Mouse (Mus musculus) CH12.LX (cell line): ENCODE data around the gene Lrp10. TPM values are rescaled to one million over a fixed set of nuclear protein-coding genes. Genes with fewer than 3 reads are reported as not detected.

Experiments
- DNase-seq: peaks from one replicate; pipeline ENCODE4 v3.0.0-alpha.2; 2013; ENCODE audit errors: extremely low read depth
- H3K27ac ChIP-seq: 2 replicates; pipeline ENCODE4 v1.5.1; 2012; ENCODE audit warnings: low read depth, mild to moderate bottlenecking, control low read depth, moderate library complexity; ENCODE audit not compliant: insufficient read depth
- H3K27me3 ChIP-seq: replicated peaks from 2 replicates; pipeline ENCODE3; 2012; ENCODE audit warnings: inconsistent platforms
- H3K36me3 ChIP-seq, 2 experiments: replicated peaks in 1 of 2; 2 replicates each; pipeline versions ENCODE3 to v1.6.1; 2012; ENCODE audit warnings: inconsistent platforms in 1 of 2, low read length in 1 of 2, mild to moderate bottlenecking in 1 of 2, mixed read lengths in 1 of 2, moderate library complexity in 1 of 2; ENCODE audit not compliant: control insufficient read depth in 1 of 2, insufficient read depth in 1 of 2
- H3K4me1 ChIP-seq, 2 experiments: 2 replicates each; pipeline ENCODE4 v1.6.1; 2012; ENCODE audit warnings: inconsistent platforms in 1 of 2, moderate library complexity in 1 of 2; ENCODE audit not compliant: insufficient read depth in 2 of 2, control insufficient read depth in 1 of 2
- H3K4me2 ChIP-seq: 2 replicates; pipeline ENCODE4 v1.6.1; 2012; ENCODE audit warnings: low read depth, mild to moderate bottlenecking, control low read depth; ENCODE audit not compliant: poor library complexity, insufficient read depth, severe bottlenecking
- H3K4me3 ChIP-seq, 3 experiments: fragments of 150-350 bp in 1 of 3; sonication (generic) in 1 of 3; replicated peaks in 1 of 3; 2 replicates each; pipeline versions ENCODE3 to v1.5.1; 2011 to 2012; ENCODE audit warnings: low read depth in 2 of 3, low read length in 2 of 3, mild to moderate bottlenecking in 2 of 3, moderate library complexity in 2 of 3, control low read depth in 1 of 3, improper control_type of control experiment in 1 of 3, inconsistent platforms in 1 of 3, mixed read lengths in 1 of 3; ENCODE audit not compliant: poor library complexity in 1 of 3
- H3K79me2 ChIP-seq: replicated peaks from 2 replicates; pipeline ENCODE4 v1.6.1; 2012; ENCODE audit warnings: mild to moderate bottlenecking, moderate library complexity; ENCODE audit not compliant: control insufficient read depth, poor library complexity, insufficient read depth, severe bottlenecking; ENCODE audit errors: extremely low read depth
- H3K9ac ChIP-seq: 2 replicates; pipeline ENCODE4 v1.6.1; 2012; ENCODE audit warnings: low read depth, mild to moderate bottlenecking, control low read depth, moderate library complexity; ENCODE audit not compliant: insufficient read depth
- H3K9me3 ChIP-seq: replicated peaks from 2 replicates; pipeline ENCODE3; 2012; ENCODE audit warnings: low read length, inconsistent platforms, mixed read lengths
- MAFK ChIP-seq: IDR thresholded peaks from 2 replicates; pipeline ENCODE4 v1.6.1; 2011; ENCODE audit warnings: low read length, improper control_type of control experiment; ENCODE audit not compliant: insufficient replicate concordance
- MAX ChIP-seq: IDR thresholded peaks from 2 replicates; pipeline ENCODE4 v1.6.1; 2011; ENCODE audit warnings: low read length, improper control_type of control experiment
- MYC ChIP-seq: IDR thresholded peaks from 2 replicates; pipeline ENCODE4 v1.6.1; 2011; ENCODE audit warnings: low read depth, mild to moderate bottlenecking, improper control_type of control experiment, low read length
- NELFE ChIP-seq: IDR thresholded peaks from 2 replicates; pipeline ENCODE4 v1.6.1; 2011; ENCODE audit warnings: low read depth, low read length, improper control_type of control experiment
- SIN3A ChIP-seq: IDR thresholded peaks from 2 replicates; pipeline ENCODE4 v1.6.1; 2012; ENCODE audit warnings: low read length, improper control_type of control experiment, inconsistent platforms
- SMC3 ChIP-seq: IDR thresholded peaks from 2 replicates; pipeline ENCODE4 v1.6.1; 2011; ENCODE audit warnings: low read depth, low read length, improper control_type of control experiment
- ZMIZ1 ChIP-seq: IDR thresholded peaks from 2 replicates; pipeline ENCODE4 v1.6.1; 2012; ENCODE audit warnings: low read depth, mild to moderate bottlenecking, inconsistent platforms, low read length, improper control_type of control experiment
- dilution Hi-C: fragments of 300-500 bp; cut with MboI; formaldehyde crosslinking; loops from 2 replicates; pipeline ENCODE4 v1.14.3; 2020; ENCODE audit warnings: low sequenced_read_pairs; ENCODE audit not compliant: extremely low pct_unique_long_range_greater_than_20kb, extremely low pct_ligation_motif_present
- in situ Hi-C: fragments of 300-500 bp; cut with MboI; formaldehyde crosslinking; loops from 3 replicates; pipeline ENCODE4 v1.14.3; 2019; ENCODE audit warnings: low sequenced_read_pairs, low pct_ligation_motif_present, low pct_unique_long_range_greater_than_20kb, mixed read lengths
- polyA plus RNA-seq: library from polyadenylated mRNA; unstranded; fragments of >175 nt; gene quantifications from 2 replicates; pipeline ENCODE4 v1.2.1, GENCODE M21; 2012; ENCODE audit warnings: low read depth; ENCODE audit not compliant: insufficient read length
- total RNA-seq, 2 experiments: library from RNA; depleted of rRNA; stranded (reverse); fragments of 300-350 nt in 1 of 2; fragments of >200 nt in 1 of 2; gene quantifications; 2 replicates each; pipeline ENCODE4 v1.2.3; 2012 to 2014

Lrp10 gene
- total and polyA plus RNA-seq, 3 experiments = 28.7 to 79.8 (median 60.0) TPM

- Histone ChIP-seq H3K4me3 (peak overlapping the region; percentile 86 to 96 (median 90)), H3K4me1 (peaks cover 7 to 21% of the 10 kb centered on the region in 2 experiments), H3K9ac (peak overlapping the region; percentile 76), H3K9me3 (peaks cover 8% of the 10 kb centered on the region), H3K27me3 (no peaks in the 10 kb centered on the region), H3K27ac (peak overlapping the region; percentile 9; the same call in 1 of the 2 replicates), H3K36me3 (peaks cover 30 to 41% of the 10 kb centered on the region in 2 experiments), H3K4me2 (peak overlapping the region; percentile 97), H3K79me2 (peaks cover 14% of the 10 kb centered on the region)
- in situ Hi-C loops (loop anchor here (10.0 kb wide), 1 partner anchor 52 kb away; the partner anchor contains the start of gene Lrp10), dilution Hi-C loops (no loop called here)
- TF ChIP-seq MAX (peak; percentile 86), ZMIZ1 (peak; percentile 84; the same call in 1 of the 2 replicates), NELFE (0 out of 2 replicates have a peak, but pooled peaks have one; percentile 93), MYC (peak; percentile 93), SIN3A (peak; percentile 75; the same call in 1 of the 2 replicates), MAFK (no peak), SMC3 (no peak)
- no peak for DNase-seq
Observed at GRCm38 (mm10) chr14:54516710-54517310, 52.9 kb downstream of the Lrp10 start.

Other genes starting within 250 kb of the Lrp10 start
- gene Dad1, start 210.0 kb upstream of the Lrp10 start, total RNA-seq (2012; rRNA removed) = 161 and 196 TPM in 2 replicates
- 192 and 279 TPM in 2 replicates for gene Dad1, start 210.0 kb upstream of the Lrp10 start, total RNA-seq (2014; rRNA removed)
- gene Dad1, start 210.0 kb upstream of the Lrp10 start, polyA plus RNA-seq = 213 and 287 TPM in 2 replicates
- 13.4 and 19.8 TPM in 2 replicates for gene Abhd4, start 209.9 kb upstream of the Lrp10 start, total RNA-seq (2012; rRNA removed)
- gene Abhd4, start 209.9 kb upstream of the Lrp10 start, total RNA-seq (2014; rRNA removed) = 13.4 and 15.9 TPM in 2 replicates
- 22.0 and 23.0 TPM in 2 replicates for gene Abhd4, start 209.9 kb upstream of the Lrp10 start, polyA plus RNA-seq
- not detected in 2 replicates for gene Olfr49, start 179.2 kb upstream of the Lrp10 start, total RNA-seq (2012; rRNA removed)
- gene Olfr49, start 179.2 kb upstream of the Lrp10 start, total RNA-seq (2014; rRNA removed) = not detected in 2 replicates
- gene Olfr49, start 179.2 kb upstream of the Lrp10 start, polyA plus RNA-seq = 0.07 TPM in 2 replicates
- gene Oxa1l, start 103.3 kb upstream of the Lrp10 start, total RNA-seq (2012; rRNA removed) = 37.3 and 38.8 TPM in 2 replicates
- gene Oxa1l, start 103.3 kb upstream of the Lrp10 start, total RNA-seq (2014; rRNA removed) = 34.6 and 34.7 TPM in 2 replicates
- 88.9 and 111 TPM in 2 replicates for gene Oxa1l, start 103.3 kb upstream of the Lrp10 start, polyA plus RNA-seq
- 43.3 and 50.4 TPM in 2 replicates for gene Slc7a7, start 46.4 kb upstream of the Lrp10 start, total RNA-seq (2012; rRNA removed)
- 23.8 and 27.8 TPM in 2 replicates for gene Slc7a7, start 46.4 kb upstream of the Lrp10 start, total RNA-seq (2014; rRNA removed)
- gene Slc7a7, start 46.4 kb upstream of the Lrp10 start, polyA plus RNA-seq = 40.0 and 45.4 TPM in 2 replicates
- gene Mrpl52, start 37.2 kb upstream of the Lrp10 start, total RNA-seq (2012; rRNA removed) = 309 and 328 TPM in 2 replicates
- 87.9 and 97.1 TPM in 2 replicates for gene Mrpl52, start 37.2 kb upstream of the Lrp10 start, total RNA-seq (2014; rRNA removed)
- 230 and 281 TPM in 2 replicates for gene Mrpl52, start 37.2 kb upstream of the Lrp10 start, polyA plus RNA-seq
- gene Mmp14, start 32.5 kb upstream of the Lrp10 start, total RNA-seq (2012; rRNA removed) = 0.08 and 0.17 TPM in 2 replicates
- 0.08 and 0.11 TPM in 2 replicates for gene Mmp14, start 32.5 kb upstream of the Lrp10 start, total RNA-seq (2014; rRNA removed)
- 0.10 TPM in 1 of 2 replicates, not detected in the other for gene Mmp14, start 32.5 kb upstream of the Lrp10 start, polyA plus RNA-seq
- gene Rem2, start 12.0 kb downstream of the Lrp10 start, total RNA-seq (2012; rRNA removed) = 0.08 and 0.29 TPM in 2 replicates
- gene Rem2, start 12.0 kb downstream of the Lrp10 start, total RNA-seq (2014; rRNA removed) = not detected in 2 replicates
- gene Rem2, start 12.0 kb downstream of the Lrp10 start, polyA plus RNA-seq = 0.18 TPM in 1 of 2 replicates, not detected in the other
- gene Prmt5, start 53.4 kb downstream of the Lrp10 start, total RNA-seq (2012; rRNA removed) = 157 and 159 TPM in 2 replicates
- 106 and 110 TPM in 2 replicates for gene Prmt5, start 53.4 kb downstream of the Lrp10 start, total RNA-seq (2014; rRNA removed)
- gene Prmt5, start 53.4 kb downstream of the Lrp10 start, polyA plus RNA-seq = 185 and 206 TPM in 2 replicates
- 65.5 and 71.8 TPM in 2 replicates for gene Haus4, start 90.5 kb downstream of the Lrp10 start, total RNA-seq (2012; rRNA removed)
- gene Haus4, start 90.5 kb downstream of the Lrp10 start, total RNA-seq (2014; rRNA removed) = 88.6 and 94.3 TPM in 2 replicates
- gene Haus4, start 90.5 kb downstream of the Lrp10 start, polyA plus RNA-seq = 109 and 116 TPM in 2 replicates
- 0.13 TPM in 1 of 2 replicates, not detected in the other for gene Ajuba, start 113.4 kb downstream of the Lrp10 start, total RNA-seq (2012; rRNA removed)
- 0.09 TPM in 1 of 2 replicates, not detected in the other for gene Ajuba, start 113.4 kb downstream of the Lrp10 start, total RNA-seq (2014; rRNA removed)
- 0.18 and 0.34 TPM in 2 replicates for gene Ajuba, start 113.4 kb downstream of the Lrp10 start, polyA plus RNA-seq
- 2.9 and 3.6 TPM in 2 replicates for gene 4931414P19Rik, start 141.9 kb downstream of the Lrp10 start, total RNA-seq (2012; rRNA removed)
- gene 4931414P19Rik, start 141.9 kb downstream of the Lrp10 start, total RNA-seq (2014; rRNA removed) = 1.5 TPM in 2 replicates
- 2.7 and 3.8 TPM in 2 replicates for gene 4931414P19Rik, start 141.9 kb downstream of the Lrp10 start, polyA plus RNA-seq
- gene Psmb5, start 153.9 kb downstream of the Lrp10 start, total RNA-seq (2012; rRNA removed) = 411 and 418 TPM in 2 replicates
- gene Psmb5, start 153.9 kb downstream of the Lrp10 start, total RNA-seq (2014; rRNA removed) = 416 and 455 TPM in 2 replicates
- 299 and 371 TPM in 2 replicates for gene Psmb5, start 153.9 kb downstream of the Lrp10 start, polyA plus RNA-seq
- gene Psmb11, start 157.3 kb downstream of the Lrp10 start, total RNA-seq (2012; rRNA removed) = not detected in 2 replicates
- not detected in 2 replicates for gene Psmb11, start 157.3 kb downstream of the Lrp10 start, total RNA-seq (2014; rRNA removed)
- not detected in 2 replicates for gene Psmb11, start 157.3 kb downstream of the Lrp10 start, polyA plus RNA-seq
- not detected in 2 replicates for gene Gm17606, start 176.8 kb downstream of the Lrp10 start, total RNA-seq (2012; rRNA removed)
- gene Gm17606, start 176.8 kb downstream of the Lrp10 start, total RNA-seq (2014; rRNA removed) = not detected in 2 replicates
- gene Gm17606, start 176.8 kb downstream of the Lrp10 start, polyA plus RNA-seq = 1.9 and 2.5 TPM in 2 replicates
- gene Cdh24, start 177.2 kb downstream of the Lrp10 start, total RNA-seq (2012; rRNA removed) = 1.5 and 1.6 TPM in 2 replicates
- 1.0 and 1.2 TPM in 2 replicates for gene Cdh24, start 177.2 kb downstream of the Lrp10 start, total RNA-seq (2014; rRNA removed)
- 4.9 and 5.4 TPM in 2 replicates for gene Cdh24, start 177.2 kb downstream of the Lrp10 start, polyA plus RNA-seq
- 33.1 and 37.4 TPM in 2 replicates for gene 1700123O20Rik, start 222.1 kb downstream of the Lrp10 start, total RNA-seq (2012; rRNA removed)
- 56.0 and 59.1 TPM in 2 replicates for gene 1700123O20Rik, start 222.1 kb downstream of the Lrp10 start, total RNA-seq (2014; rRNA removed)
- gene 1700123O20Rik, start 222.1 kb downstream of the Lrp10 start, polyA plus RNA-seq = 60.7 and 63.3 TPM in 2 replicates
- gene Acin1, start 222.8 kb downstream of the Lrp10 start, total RNA-seq (2012; rRNA removed) = 118 and 148 TPM in 2 replicates
- gene Acin1, start 222.8 kb downstream of the Lrp10 start, total RNA-seq (2014; rRNA removed) = 74.0 and 85.6 TPM in 2 replicates
- 324 and 364 TPM in 2 replicates for gene Acin1, start 222.8 kb downstream of the Lrp10 start, polyA plus RNA-seq
- not detected in 2 replicates for gene Gm29776, start 234.7 kb downstream of the Lrp10 start, total RNA-seq (2012; rRNA removed)
- gene Gm29776, start 234.7 kb downstream of the Lrp10 start, total RNA-seq (2014; rRNA removed) = not detected in 2 replicates
- gene Gm29776, start 234.7 kb downstream of the Lrp10 start, polyA plus RNA-seq = not detected in 2 replicates
- 0.34 TPM in 1 of 2 replicates, not detected in the other for gene Cebpe, start 248.0 kb downstream of the Lrp10 start, total RNA-seq (2012; rRNA removed)
- not detected in 2 replicates for gene Cebpe, start 248.0 kb downstream of the Lrp10 start, total RNA-seq (2014; rRNA removed)
- gene Cebpe, start 248.0 kb downstream of the Lrp10 start, polyA plus RNA-seq = 0.46 TPM in 1 of 2 replicates, not detected in the other